Mouse (Mus musculus): ENCODE results near the gene Shisa9. TPM values are rescaled to one million over a fixed set of nuclear protein-coding genes. Genes with fewer than 3 reads are reported as not detected.

Gene Shisa9
- polyA plus RNA-seq (2014; fragmentation: Illumina TruSeq; extraction: RNeasy Lipid Tissue Mini Kit (QIAGEN cat#74804); ENCODE audit: low read depth, low replicate concordance): 5.4 TPM

GRCm38 (mm10) chr16:11983616-11984270 is at the start of gene Shisa9:
Shisa9 (plus strand) TSS chr16:11984113.

Other genes starting within 250 kb of the Shisa9 start
- gene Cpped1, start 74.7 kb upstream of the Shisa9 start, polyA plus RNA-seq (2014; fragmentation: Illumina TruSeq; extraction: RNeasy Lipid Tissue Mini Kit (QIAGEN cat#74804); ENCODE audit: low read depth, low replicate concordance): 68.9 TPM